Mouse (Mus musculus) stomach, postnatal 0 days (tissue): ENCODE data around the gene Zscan10.

Experiments
- CTCF ChIP-seq: IDR thresholded peaks from 2 replicates; pipeline ENCODE4 v1.5.1; 2016; ENCODE audit warnings: antibody characterized with exemption, low read depth, mild to moderate bottlenecking, moderate library complexity
- EP300 ChIP-seq: optimal IDR thresholded peaks from 2 replicates; pipeline ENCODE3; 2016; ENCODE audit warnings: antibody characterized with exemption

- TF ChIP-seq CTCF (no peak), EP300 (no peak)
Measured at GRCm38 (mm10) chr17:23599605-23600063, 1.0 kb upstream of the Zscan10 start.
